Mouse (Mus musculus) 3T3-L1 (cell line): ENCODE data around the gene Cbfa2t2.

ENCODE experiments used
- DNase-seq: peaks from one replicate; pipeline ENCODE4 v3.0.0-alpha.2; 2015; ENCODE audit warnings: low read depth, low spot score

Cbfa2t2 gene

DNA sequence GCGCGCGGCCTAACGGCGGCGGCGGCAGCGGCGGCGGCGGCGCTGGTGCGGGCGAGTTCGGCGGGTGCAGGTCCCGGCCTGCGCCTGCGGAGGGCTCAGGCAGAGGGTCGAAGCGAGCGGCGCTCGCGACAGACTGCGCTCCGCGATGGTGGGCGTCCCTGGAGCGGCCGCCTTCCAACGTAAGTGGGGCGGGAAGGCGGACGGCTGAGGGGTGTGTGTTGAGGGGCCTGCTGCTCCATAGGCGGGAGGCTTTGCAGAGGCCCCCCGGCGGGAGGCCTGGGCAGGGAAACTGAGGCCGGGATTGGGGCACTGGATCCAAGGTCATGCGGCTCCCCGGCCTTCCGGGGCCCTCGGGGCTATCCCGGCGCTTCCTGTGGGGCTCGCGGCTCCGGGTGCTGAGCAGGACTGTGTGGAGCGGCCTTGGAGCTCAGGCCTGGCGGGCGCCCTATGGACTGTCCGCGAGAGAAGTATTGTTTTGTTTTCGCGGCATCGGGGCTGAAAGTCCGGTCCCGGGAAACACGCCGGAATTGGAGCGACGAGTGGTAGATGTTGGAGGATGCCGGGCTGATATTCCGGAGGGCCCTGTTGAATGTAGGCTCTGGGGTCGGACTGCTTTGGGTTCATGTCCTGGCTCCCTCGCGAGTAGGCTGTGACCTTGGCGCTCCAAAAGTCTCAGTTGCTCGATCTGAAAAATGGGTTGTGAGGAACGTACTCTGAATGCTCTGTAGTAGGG is at the start of gene Cbfa2t2:
Cbfa2t2 (plus strand) TSS at position 24 of the 733 bp plus-strand sequence.
- peak; percentile 68 for DNase-seq

DNA sequence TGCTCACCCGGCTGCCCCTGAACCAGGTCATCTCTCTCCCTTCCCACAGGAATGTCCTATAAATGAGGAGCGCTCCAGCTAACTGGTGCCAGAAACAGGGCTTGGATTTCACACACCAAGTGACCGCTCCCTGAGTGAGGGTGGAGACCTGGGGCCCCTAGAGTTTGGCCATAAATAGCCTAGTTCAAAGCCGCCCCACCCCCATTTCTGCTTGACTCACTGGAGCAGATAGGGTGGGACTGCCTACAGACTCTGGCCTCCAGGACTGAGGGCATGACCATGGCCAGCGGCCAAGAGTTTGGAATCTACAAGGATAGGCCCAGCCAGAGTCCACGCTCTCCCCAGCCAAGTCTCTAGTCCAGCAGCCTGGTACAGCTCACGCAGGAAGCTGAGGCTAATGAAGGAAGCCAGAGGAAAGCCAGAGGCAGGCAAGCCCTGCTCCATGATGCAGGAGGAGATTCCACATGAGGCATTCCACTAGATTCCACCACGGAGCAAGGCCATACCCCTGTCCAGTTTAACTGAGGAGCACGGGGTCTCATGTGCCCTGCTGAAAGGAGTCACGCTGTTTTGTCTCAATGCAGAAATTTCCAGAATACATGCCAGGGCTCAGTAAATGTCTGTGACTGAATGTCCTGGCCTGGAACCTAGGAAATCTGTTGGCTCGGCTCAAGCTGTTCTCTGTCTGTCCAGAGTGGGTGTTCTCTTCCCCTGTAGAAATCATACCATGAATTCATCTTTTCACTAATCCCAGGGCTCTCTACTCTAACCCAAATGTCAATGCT is 45.9 kb upstream of the Cbfa2t2 start:
- peak; percentile 99 for DNase-seq

DNA sequence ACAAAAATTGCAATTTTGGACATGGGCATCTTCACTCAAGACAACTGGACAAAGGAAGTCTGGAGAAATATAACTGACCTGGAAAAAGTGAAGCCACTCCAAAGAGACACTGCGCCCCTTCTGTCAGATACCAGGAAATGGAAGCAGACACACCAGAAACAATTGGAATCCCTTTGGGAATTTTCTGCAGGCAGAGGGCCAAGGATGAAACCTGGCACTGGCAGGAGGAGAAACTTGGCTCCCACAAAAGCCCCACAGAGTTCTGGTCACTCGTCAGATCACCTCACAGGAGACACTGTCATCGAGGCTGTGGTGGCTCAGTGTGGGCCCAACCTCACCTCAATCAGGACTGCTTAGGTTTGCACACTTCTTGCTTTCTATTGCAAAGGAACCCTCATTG is 41.7 kb upstream of the Cbfa2t2 start:
- peak; percentile 52 for DNase-seq

DNA sequence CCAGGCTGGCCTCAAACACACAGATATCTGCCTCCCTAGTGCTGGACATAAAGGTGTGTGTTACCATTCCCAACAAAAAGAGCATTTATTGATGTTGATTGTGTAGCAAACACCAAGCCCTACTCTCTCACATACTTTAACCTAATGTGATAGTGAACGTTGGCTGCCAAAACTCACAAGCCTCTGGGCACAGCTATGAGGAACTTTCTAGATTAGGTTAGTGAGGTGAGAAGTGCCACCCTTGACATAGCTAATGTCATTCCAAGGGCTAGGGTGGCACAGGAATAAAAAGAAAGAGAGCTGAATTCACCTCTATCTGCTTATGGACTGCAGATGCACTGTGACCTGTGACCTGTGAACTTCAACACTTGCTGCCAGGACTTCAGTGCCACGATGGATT is 39.8 kb upstream of the Cbfa2t2 start:
- no peak for DNase-seq

DNA sequence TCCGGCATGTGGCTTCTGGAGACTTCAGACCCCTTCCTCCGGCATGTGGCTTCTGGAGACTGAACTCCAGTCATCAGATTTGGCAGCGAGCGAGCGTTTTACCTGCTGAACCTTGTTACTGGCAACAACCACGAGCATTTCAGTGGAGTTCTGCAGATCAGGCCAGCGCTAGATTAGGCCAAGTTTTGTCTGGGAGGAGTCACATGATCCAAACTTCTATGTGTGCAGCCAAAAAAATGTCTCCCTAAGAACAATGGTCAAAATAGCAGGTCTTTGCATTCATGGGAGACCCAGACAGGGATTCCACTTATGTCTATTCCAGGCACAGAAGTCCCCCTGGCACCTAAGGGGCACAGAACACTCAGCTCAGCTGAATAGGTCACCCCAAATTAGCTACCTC is 38.0 kb upstream of the Cbfa2t2 start:
- no peak for DNase-seq

DNA sequence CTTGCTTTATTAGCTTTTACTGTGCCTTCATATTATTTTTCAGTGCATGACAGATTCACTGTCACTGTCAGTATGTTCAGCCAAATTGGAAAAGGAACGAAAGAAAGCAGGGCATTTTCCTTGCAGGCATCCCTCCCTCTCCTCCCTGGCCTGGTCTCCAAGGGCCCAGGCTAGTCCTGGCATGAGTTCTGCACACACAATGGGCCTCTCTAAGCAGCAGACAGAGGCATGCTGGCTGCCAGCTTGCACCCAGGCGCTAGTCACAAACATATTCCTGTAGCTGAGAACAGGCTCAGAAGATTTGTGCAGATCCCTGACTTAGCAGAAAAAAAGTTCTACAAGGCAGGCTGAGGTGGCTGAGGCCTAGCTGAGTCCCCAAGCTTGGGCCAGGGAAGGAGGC is 37.0 kb upstream of the Cbfa2t2 start:
- no peak for DNase-seq

DNA sequence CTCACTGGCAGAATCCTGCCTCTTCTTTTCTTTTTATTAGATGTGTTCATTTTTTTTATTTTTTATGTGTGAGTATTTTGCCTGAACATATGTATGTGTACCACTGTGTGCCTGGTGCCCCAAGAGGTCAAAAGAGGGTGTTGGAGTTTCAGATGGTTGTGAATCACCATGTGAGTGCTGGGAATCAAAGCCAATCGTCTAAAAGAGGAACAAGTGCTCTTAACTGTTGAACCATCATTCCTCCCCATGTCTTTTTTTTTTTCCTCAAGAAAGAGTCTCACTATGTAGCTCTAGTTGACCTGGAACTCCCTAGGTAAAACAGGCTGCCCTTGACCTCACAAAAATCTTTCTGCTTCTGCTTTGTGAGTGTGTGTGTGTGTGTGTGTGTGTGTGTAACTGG is 34.3 kb upstream of the Cbfa2t2 start:
- no peak for DNase-seq

DNA sequence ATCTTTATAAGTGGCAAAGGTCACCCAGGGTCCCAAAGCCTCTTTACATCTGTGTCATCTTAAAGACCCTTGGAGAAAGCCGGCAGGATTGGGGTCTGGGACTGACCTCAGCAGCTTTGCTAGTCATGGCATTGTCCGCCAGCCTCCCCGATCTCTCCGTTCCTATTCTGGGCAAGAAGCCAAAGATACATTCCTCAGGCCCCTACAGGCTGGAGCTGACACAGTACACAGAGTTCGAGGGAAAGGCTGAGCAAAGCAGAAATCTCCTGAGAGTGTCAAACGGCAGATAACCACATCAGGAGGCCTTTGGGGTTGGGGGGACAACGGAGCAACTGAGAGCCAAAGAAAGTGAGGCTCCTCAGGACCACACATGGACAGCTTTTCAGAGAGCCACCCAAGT is 33.5 kb upstream of the Cbfa2t2 start:
- DNase-seq, result peak; percentile 95

DNA sequence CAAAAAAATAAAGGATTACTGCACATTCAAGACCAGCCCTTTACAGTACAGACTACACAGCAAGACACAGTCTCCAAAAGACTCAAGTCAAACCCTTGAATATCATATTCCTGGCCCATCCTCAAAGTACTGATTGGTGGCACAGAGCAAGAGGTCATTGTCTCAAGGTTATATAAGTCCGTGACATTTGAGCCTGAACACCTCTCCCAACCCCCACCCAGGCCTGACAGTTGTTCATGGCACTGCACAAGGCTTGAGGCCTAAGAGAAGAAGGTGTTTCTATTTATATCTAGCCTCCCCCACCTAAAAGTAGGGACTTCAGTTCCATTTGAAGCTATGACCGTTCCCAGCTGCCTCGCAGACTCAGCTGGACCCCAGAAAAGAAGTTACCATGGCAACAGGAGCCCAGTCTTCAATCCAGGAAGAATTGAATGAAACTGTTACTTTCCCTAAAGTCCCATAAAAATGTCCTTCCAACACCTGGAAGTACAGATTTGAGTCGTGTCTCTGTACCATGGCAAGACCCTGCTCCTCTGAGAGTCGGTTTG is 30.8 kb upstream of the Cbfa2t2 start:
- no peak for DNase-seq

DNA sequence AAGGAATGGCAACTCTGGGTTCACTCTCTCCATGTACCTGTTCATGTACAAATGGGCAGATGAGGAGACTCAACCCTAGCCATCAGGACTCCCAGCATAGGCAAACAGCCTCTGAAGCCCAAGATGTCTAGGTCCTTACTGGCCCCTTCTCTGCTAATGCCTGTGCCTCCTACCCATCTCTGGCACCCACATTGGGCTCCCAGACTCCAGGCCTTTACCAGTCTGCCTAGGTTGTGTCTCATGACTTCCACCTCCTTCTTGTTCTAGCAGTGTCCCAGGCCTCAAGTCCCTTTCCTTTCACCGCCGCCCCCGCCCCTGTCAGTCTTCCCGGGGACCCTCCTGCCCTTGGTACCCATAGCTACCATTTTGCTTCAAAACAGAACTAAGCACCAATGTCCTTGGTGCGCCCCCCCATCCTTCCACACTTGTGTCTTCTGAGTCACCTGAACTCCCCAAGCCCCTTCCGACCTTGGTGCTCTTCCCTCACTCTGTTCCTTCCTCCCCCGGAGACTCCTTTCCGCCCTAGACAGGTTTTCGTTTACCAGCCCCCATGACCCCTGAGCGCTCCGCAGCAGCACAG is 29.1 kb upstream of the Cbfa2t2 start:
- no peak for DNase-seq

DNA sequence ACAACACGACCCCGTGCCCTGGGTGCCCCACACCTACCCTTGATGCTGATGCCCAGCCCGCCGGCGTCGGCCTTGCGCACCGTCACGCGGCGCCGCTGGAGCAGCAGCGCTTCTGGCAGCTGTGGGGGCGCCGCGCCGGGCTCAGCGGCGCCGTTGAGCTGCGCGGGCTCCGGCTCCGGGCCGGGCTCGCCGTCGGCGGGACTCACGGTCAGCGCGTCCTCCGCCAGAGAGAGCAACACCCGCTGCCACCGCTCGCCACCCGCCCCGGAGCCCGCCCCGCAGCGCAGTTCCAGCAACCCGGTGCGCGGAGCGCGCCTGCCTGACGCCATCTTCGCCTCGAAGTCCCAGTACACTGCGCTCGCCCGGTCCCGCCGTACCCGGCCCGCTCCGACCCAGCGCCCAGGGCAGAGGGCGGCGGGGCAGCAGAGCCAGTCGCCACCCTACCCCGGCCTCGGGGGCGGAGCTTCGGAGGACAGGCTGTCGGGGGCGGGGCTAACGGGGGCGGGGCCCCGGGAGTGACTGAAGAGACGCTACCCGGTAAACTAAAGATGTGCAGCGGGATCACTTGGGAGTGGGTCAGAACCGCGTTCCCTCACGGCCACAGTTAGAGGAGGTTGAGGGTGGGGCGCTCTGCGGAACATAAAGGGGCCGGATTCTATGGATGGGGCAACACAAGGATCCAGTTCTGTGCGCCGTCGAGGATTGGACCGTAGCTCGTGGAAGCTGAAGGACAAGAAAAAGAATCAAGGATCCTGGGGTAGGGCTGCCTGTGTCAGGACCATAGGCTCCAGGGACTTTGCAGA is 28.4 kb upstream of the Cbfa2t2 start, which contains the start of gene Snta1:
Snta1 (minus strand) TSS at position 457 of the 803 bp plus-strand sequence.
- DNase-seq, result no peak

DNA sequence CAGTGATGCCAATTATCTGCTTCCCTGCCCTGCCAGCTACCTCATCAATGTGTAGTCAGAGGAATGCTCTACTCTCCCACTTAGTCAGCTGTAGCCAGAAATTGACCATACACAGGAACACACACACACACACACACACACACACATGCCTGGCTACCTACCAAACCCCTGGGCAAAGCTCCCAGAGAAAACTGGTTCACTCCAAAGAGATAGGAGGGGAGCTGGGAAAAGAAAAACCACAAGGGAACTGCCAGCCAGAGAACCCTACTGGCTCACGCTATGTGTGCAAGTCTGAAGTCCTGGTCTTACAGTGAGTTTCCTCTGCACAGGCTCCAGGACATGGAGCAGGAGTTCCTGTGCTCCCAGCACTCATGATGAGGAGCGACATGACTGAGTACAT is 25.9 kb upstream of the Cbfa2t2 start:
- peak; percentile 97 for DNase-seq

DNA sequence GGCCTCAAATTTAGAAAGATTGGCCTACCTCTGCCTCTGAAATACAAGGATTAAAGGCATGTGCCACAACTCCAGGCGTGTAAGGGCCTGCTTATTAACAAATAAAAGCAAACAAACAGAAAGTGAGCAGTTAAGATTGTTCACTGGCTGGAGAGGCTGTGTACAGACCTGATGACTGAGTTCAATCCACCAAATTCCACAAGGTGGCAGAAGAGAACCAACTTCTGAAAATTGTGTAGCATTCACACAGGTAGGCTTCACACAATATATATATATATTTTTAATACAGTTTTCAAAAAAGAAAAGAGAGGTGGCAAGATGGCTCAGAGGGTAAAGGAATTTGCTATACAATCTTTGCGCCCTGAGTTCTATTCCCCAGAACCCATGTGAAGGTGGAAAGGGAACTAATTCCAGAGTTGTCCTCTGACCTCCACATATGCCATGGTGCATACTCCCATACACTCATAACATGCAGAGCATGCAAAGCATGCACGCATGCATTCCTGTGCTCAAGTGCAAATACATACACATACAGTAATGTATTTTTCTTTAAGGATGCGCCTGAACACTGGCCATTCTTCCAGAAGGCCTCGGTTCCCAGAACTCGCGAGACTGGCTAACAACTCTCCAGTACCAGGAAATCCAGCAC is 24.1 kb upstream of the Cbfa2t2 start:
- DNase-seq, result peak; percentile 88

DNA sequence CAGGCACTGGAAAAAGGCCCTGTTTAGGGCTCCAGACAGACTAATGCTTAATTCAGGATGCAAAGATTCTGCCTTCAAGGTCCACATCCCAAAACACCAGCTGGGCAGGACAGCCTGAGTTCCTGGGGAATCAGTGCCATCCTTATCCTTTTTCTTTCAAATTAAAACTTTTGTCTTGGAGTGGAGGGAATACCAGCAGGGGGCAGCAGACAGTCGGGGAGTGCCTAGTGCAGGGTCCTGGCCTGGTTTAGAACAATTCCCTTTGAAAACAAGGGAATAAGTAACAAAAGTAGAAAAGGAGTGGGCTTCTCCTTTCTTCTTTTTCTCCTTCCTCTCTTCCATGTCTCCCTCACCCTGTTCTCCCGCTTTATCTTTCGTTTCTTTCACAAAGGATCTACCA is 19.2 kb upstream of the Cbfa2t2 start:
- DNase-seq, result peak; percentile 89

DNA sequence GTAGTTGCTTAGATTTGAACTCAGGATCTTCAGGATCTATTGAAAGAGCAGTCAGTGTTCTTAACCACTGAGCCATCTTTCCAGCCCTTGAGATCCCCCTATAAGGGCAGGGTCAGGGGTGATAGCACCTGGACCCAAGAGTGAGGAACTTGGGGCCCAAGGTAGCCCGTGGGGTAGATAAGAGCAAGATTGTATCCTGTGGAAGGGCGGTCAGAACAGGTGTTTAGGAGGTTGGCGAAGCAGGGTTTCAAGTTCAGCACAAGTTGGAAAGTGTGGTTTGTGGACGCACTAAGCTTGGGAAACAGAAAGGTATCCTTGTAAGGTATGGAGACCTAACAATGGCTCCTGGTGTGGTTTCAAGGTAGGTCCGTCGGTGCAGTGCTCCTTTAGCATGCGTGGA is 18.3 kb upstream of the Cbfa2t2 start:
- DNase-seq, result no peak

DNA sequence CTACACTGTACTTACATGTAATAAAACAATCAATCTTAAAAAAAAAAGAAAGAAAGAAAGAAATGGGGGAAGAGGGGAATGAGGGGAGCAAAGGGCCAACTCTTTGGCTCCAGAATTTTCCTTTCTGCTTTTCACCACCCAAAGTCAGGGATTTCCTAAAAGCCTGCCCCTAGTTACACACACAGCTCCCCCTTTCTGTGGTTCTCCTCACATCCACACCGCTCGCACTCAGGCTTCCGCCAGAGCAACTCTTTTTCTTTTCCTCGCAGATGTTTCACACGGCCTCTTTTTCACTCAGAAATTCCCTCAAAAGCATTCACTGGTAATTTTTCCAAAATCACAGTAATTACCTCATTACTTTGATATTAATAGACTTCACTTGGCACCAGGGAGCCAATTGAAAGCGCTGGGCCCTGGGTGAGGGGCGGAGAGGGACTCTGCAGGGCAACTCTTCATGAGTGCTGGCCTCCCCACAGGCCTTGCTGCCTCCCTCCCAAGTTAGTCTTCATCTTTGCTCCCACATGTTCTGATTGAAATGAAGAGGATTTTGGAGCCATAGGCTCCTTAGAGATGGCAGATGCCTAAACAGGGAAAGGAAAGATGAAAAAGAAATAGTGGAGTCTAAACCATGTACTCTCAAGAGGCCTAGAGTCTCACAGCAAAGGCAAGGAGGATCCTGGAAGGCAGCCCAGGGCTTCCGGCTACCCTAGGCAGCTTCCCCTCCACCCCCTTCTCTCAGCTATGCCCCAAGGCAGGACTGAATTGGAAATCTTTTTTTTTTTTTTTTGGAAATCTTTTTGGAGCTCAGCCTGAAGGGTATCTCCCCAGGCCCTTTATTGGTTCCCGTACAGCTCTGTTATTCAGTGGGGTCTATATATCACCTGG is 16.4 kb upstream of the Cbfa2t2 start:
- DNase-seq, result no peak

DNA sequence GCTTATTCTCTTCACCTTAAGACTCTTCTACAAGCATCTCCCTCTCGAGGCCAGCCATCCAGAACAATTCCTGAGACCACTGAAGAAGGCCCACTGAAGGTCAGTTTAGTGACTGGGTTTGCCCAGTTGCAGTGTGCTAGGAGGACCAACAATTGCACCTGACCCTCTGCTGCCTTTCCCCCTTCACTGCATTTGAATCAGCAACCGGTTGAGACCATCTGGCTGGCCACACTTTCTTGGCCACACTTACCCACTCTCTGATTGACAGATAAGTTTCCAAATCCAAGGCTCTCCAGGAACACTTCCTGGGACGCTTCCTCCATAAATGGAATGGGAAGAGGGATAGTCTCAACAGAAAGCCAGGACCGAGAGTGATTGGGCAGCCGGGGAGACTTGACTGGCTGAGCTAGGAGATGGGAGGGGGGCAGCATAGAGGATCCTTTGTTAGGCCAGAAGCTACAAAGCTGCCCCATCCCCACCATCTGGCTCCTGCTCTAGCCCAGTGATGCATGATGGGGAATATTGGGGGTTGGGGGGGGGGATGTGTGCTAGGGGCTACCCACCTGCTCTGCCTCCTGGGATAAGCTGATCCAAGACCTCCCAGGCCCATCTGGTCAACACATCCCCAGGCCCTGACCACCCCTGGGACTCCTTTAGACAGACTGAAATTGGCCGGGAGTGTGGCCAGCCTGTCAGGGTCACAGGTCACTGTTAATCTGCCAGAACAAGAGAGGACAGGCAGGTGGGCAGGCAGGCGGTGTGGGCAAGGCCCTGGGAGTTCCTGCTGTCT is 15.1 kb upstream of the Cbfa2t2 start:
- DNase-seq, result no peak

DNA sequence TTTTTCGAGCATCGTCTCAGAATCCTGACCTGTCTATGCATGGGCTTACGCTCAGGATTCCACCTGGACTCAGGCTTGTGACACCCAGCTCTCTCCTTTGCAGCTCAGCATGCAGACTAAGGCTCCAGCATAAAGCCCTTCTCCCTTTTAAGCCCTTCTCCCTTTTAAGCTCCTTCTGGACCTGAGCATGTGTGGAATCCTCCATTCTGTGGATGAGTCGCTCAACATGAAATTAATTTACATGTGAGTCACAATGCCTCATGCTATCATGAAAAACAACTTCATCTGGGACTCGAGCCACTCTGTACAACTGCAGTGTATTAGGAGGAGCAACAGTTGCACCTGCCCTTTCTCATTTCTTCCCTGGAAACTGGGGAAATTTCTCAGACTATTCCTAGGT is 14.1 kb upstream of the Cbfa2t2 start:
- peak; percentile 60 for DNase-seq

DNA sequence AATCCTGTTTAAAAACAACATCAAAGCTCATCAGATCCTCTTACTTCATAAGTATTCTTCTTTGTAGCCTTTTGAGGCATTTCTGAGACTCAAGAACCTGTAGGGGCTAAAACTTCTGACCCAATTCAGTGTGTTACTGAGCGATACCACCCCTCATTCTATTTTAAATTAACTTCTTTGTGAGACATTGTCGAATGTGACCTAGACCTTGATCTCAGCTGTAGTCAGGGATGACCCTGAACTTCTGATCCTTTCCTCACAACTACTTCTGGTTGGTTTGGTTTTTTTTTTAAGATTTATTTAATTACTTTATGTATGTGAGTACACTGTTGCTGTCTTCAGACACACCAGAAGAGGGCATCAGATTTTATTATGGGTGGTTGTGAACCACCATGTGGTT is 12.7 kb upstream of the Cbfa2t2 start:
- no peak for DNase-seq
